Mouse (Mus musculus) Patski (cell line): Measurements from ENCODE around the gene Stk40. TPM values are rescaled to one million over a fixed set of nuclear protein-coding genes. Genes with fewer than 3 reads are reported as not detected.
A peak's percentile ranks its signal among the peaks of the same experiment; 100 is the strongest.
"Not testable (repeated sequence)": the region's sequence is repeated elsewhere in the genome, so short reads cannot be mapped to it uniquely, and the experiment has no call there.

Experiments
- ATAC-seq: fragments of 100-300 bp; one replicate; pipeline ENCODE4 v1.8.0; 2021
- CTCF ChIA-PET: fragments of 350-600 bp; sonication (Branson Sonifier 250); formaldehyde crosslinking; loops from one replicate; lab custom pipeline; 2022; ENCODE audit warnings: inconsistent platforms; lab: Charles Lee
- POLR2A ChIA-PET: fragments of 350-600 bp; sonication (Branson Sonifier 250); formaldehyde crosslinking; loops from one replicate; lab custom pipeline; 2022; ENCODE audit warnings: antibody characterized with exemption, inconsistent platforms; lab: Charles Lee
- DNase-seq: peaks from one replicate; pipeline ENCODE4 v3.0.0-alpha.2; 2011; ENCODE audit warnings: low read depth, low spot score
- H3K27me3 ChIP-seq: fragments of 371-371 bp; one replicate; pipeline ENCODE4 v1.5.1; 2021
- CTCF ChIP-seq: fragments of 100-300 bp; IDR thresholded peaks from one replicate; pipeline ENCODE4 v1.5.1; 2021
- in situ Hi-C: fragments of 300-500 bp; cut with MboI; formaldehyde crosslinking; loops from 3 replicates; pipeline ENCODE4 v1.11.1; 2018; ENCODE audit warnings: low pct_unique_long_range_greater_than_20kb, mixed read lengths
- polyA plus RNA-seq: library from polyadenylated mRNA; unstranded; gene quantifications from one replicate; pipeline ENCODE4 v1.2.3, GENCODE M21; 2021

Stk40 gene
- polyA plus RNA-seq, 1 experiment from 2014 or later = 11.8 TPM

DNA sequence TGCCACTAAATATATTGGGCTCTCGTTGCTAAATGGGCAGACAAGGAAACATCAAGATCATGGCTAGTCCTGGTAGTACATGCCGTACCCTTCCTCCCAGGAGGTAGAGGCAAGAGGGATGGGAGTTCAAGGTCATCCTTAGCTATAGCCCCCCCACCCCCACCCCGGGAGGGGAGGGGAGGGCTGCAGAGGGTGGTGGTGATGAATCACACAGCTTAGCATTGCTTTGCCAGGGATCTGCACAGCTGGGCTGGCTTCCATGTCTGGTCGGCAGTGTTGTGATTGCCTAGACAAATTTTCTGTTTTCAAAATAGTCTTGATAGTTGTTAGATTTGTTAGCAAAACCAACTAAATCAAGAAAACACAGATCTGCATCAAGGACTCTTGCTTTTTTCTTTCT lies 24.5 kb upstream of the Stk40 start:
- ChIA-PET CTCF (interaction anchor here (1.6 kb wide), 1 partner anchor 35 kb away, joined by 4 read pairs; no protein-coding TSS in a partner anchor), POLR2A (no interaction called here)
- ATAC-seq (no peak), DNase-seq (no peak)
- no peaks in the 10 kb centered on the region for H3K27me3 ChIP-seq
- in situ Hi-C loops = no loop called here
- TF ChIP-seq CTCF = no peak

DNA sequence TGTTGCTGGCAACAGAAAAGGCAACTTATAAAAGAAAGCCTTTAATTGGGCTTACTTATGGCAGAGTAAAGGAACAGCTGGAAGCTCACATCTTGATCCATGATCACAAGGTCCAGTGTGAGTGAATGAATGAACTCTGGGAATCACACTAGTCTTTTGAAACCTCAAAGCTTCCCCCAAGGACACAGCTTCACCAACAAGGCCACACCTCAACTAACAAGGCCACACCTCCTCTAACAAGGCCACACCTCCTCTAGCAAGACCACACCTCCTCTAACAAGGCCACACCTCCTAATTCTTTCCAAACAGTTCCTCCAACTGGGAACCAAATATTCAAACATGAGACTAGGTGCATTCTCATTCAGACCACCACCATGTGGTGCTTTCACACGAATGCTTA lies 22.2 kb upstream of the Stk40 start:
- POLR2A ChIA-PET = no interaction called here
- H3K27me3 ChIP-seq = no peaks in the 10 kb centered on the region
- in situ Hi-C loops = no loop called here

GRCm38 (mm10) chr4:126083021-126083420 lies 20.7 kb upstream of the Stk40 start:
- ChIA-PET POLR2A (no interaction called here), CTCF (no interaction called here)
- DNase-seq (no peak), ATAC-seq (no peak)
- in situ Hi-C loops = no loop called here
- H3K27me3 ChIP-seq = no peaks in the 10 kb centered on the region
- TF ChIP-seq CTCF = no peak

More for the DNA sequence above, 22.2 kb upstream of the Stk40 start:
- TF ChIP-seq CTCF = no peak
- ATAC-seq = no peak
- DNase-seq = no peak
- CTCF ChIA-PET = no interaction called here

GRCm38 (mm10) chr4:126084382-126084781 lies 19.4 kb upstream of the Stk40 start:
- in situ Hi-C loops = no loop called here
- TF ChIP-seq CTCF = no peak
- CTCF ChIA-PET = interaction anchor here (1.5 to 3.3 kb wide), 2 partner anchors 27 to 30 kb away, joined by 3 to 27 read pairs; no protein-coding TSS in a partner anchor
- ATAC-seq (no peak), DNase-seq (no peak)
- H3K27me3 ChIP-seq = no peaks in the 10 kb centered on the region
- POLR2A ChIA-PET = interaction anchor here (0.6 kb wide), 1 partner anchor 177 kb away, joined by 3 read pairs; no protein-coding TSS in a partner anchor

DNA sequence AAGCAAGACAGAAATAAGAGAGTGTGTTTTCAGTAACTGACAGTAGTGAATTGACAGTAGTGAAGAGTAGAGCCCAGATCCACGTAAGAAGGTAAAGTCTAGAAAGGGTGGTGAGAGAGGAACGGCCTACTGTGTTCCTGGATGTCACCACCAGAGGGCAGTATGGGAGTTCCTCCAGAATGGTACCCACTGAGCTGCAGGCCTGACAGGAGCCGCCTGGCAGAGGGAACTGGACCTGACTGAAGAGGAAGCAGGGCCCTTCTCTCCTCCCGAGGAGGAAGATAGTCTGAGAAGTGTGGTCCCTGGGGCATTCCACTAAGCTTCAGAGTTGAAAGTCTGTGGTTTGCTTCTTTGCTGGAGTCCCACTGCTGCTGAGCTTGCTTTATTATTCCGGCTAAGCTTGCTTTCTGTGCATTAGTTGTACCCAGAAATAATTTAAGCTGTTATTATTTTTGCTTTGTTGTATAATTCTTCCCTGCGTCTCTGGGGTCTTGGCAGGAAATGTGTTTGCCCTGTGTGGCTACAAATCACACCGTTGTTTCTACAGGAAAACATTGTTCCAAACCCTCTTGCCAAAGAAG lies 17.7 kb upstream of the Stk40 start:
- ChIA-PET POLR2A (interaction anchor here (0.8 to 1.2 kb wide), 2 partner anchors 27 to 30 kb away, joined by 3 to 4 read pairs; no protein-coding TSS in a partner anchor), CTCF (interaction anchor here (0.7 to 3.3 kb wide), 17 partner anchors 10 to 142 kb away, joined by 3 to 27 read pairs (median 3); partner anchors contain the start of gene Lsm10)
- peak; percentile 86 for TF ChIP-seq CTCF
- DNase-seq = peak; percentile 38
- in situ Hi-C loops = loop anchor here (5.0 kb wide), 1 partner anchor 71 kb away; no protein-coding TSS in a partner anchor
- ATAC-seq = peak; percentile 74
- H3K27me3 ChIP-seq = no peaks in the 10 kb centered on the region

- ATAC-seq = no peak
- in situ Hi-C loops = no loop called here
Observed at GRCm38 (mm10) chr4:126090101-126090847, 13.5 kb upstream of the Stk40 start.

DNA sequence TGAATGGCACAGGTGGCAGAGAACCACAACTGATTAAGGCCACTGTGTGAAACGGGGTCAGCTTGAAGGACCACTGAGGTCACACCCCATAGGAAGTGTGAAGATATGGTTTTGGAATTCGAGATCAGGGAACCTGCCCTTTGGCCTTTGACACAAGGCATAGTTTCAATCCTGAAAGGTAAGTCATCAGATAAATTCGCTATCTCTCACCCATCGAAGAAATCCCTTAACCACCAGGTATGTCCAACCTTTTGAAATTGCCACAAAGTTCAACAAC lies 13.0 kb upstream of the Stk40 start:
- ChIA-PET CTCF (no interaction called here), POLR2A (no interaction called here)
- DNase-seq = no peak
- H3K27me3 ChIP-seq = no peaks in the 10 kb centered on the region
- TF ChIP-seq CTCF = no peak
- ATAC-seq = no peak
- in situ Hi-C loops = no loop called here

More at GRCm38 (mm10) chr4:126090101-126090847, 13.5 kb upstream of the Stk40 start:
- POLR2A ChIA-PET = no interaction called here
- DNase-seq = no peak
- H3K27me3 ChIP-seq = no peaks in the 10 kb centered on the region
- TF ChIP-seq CTCF = no peak
- CTCF ChIA-PET = no interaction called here

GRCm38 (mm10) chr4:126091873-126092272 lies 11.9 kb upstream of the Stk40 start:
- ATAC-seq (no peak), DNase-seq (no peak)
- in situ Hi-C loops = no loop called here
- TF ChIP-seq CTCF = no peak
- H3K27me3 ChIP-seq = no peaks in the 10 kb centered on the region
- ChIA-PET CTCF (no interaction called here), POLR2A (no interaction called here)

DNA sequence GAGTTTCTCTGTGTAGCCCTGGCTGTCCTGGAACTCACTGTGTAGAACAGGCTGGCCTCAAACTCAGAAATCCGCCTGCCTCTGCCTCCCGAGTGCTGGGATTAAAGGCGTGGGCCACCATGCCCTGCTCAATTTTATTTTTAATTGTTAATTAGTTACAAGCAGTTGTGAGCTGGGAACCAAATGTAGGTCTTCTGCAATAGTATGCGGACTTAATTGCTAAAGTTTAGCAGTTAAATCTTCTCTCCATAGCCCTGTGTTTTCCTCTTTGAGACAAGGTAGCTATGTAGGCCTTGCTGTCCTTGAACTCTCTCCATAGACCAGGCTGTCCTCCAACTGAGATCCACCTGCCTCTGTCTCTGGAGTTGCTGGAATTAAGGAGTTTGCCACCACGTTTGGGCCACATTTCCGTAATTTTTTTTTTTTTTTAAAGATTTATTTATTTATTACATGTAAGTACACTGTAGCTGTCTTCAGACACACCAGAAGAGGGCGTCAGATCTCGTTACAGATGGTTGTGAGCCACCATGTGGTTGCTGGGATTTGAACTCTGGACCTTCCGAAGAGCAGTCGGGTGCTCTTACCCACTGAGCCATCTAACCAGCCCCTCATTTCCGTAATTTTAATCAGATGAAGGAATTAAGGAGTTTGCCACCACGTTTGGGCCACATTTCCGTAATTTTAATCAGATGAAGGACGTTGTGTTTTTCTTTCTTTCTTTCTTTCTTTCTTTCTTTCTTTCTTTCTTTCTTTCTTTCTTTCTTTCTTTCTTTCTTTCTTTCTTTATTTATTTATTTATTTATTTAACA lies 7.9 kb upstream of the Stk40 start:
- H3K27me3 ChIP-seq, in situ Hi-C loops, ATAC-seq, DNase-seq: not testable (repeated sequence)
- POLR2A ChIA-PET = interaction anchor here (2.3 kb wide), 1 partner anchor 16 kb away, joined by 7 read pairs; no protein-coding TSS in a partner anchor
- CTCF ChIA-PET = interaction anchor here (1.8 kb wide), 1 partner anchor 9 kb away, joined by 8 read pairs; no protein-coding TSS in a partner anchor

DNA sequence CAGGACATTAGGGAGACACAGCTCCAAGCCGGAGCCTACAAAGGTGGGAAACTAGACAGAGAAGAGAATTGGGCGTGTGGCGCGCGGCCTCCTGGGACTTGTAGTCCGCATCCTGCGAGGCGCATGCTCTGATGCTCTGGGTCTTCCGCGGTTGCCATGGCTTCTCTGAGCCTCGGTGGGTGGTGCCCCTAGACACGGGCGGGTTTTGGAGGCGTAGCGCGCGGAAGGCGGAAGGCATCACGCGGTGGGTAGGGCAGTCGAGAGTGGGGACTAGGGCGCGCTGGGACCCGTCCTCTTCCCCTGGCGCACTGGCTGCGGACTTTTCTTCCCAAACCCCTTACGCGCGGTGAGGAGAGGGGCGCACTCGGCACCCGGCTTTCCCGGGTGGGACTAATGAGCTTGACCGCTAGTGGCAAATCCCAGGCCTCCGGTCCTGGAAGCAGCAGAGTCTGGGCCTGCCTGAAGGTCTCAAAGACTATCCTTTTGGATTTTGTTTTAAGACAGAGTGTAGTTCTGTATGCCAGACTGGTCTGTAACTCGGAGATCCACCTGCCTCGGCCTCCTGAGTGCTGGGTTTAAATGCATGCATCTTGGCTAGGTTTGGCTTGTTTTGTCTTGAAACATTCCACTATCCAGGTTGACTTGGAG lies 7.2 kb upstream of the Stk40 start, which contains the start of gene Lsm10:
Lsm10 (plus strand) TSS at position 160 of the 648 bp plus-strand sequence.
- DNase-seq = no peak
- in situ Hi-C loops = no loop called here
- no peaks in the 10 kb centered on the region for H3K27me3 ChIP-seq
- no peak for TF ChIP-seq CTCF
- POLR2A ChIA-PET = interaction anchor here (1.0 to 2.3 kb wide), 2 partner anchors 13 to 15 kb away, joined by 3 to 7 read pairs; no protein-coding TSS in a partner anchor
- CTCF ChIA-PET = interaction anchor here (1.8 kb wide), 1 partner anchor 10 kb away, joined by 8 read pairs; no protein-coding TSS in a partner anchor
- peak; percentile 85 for ATAC-seq
